Mouse (Mus musculus) spleen, postnatal 36 days (tissue): Measurements from ENCODE around the gene Fbxo21.

ENCODE experiments used
- DNase-seq, 2 experiments: peaks; one replicate each; pipeline ENCODE4 v3.0.0; 2022; ENCODE audit warnings: low spot score in 2 of 2, mixed read lengths in 1 of 2

The Fbxo21 gene

GRCm38 (mm10) chr5:118044907-118045306 is 68.4 kb downstream of the Fbxo21 start:
- DNase-seq: no peak

GRCm38 (mm10) chr5:118045385-118045784 is 68.9 kb downstream of the Fbxo21 start:
- DNase-seq: no peak

GRCm38 (mm10) chr5:118047091-118047757 is 70.7 kb downstream of the Fbxo21 start:
- DNase-seq: no peak

GRCm38 (mm10) chr5:118048412-118048811 is 71.9 kb downstream of the Fbxo21 start:
- DNase-seq: peak in 1 of 2 experiments; percentile 13

GRCm38 (mm10) chr5:118048928-118049327 is 72.4 kb downstream of the Fbxo21 start:
- no peak for DNase-seq

- no peak for DNase-seq
These were observed 74.2 kb downstream of the Fbxo21 start for GRCm38 (mm10) chr5:118050743-118051142.

GRCm38 (mm10) chr5:118051981-118052662 is 75.6 kb downstream of the Fbxo21 start:
- no peak for DNase-seq

GRCm38 (mm10) chr5:118053205-118053604 is 76.7 kb downstream of the Fbxo21 start:
- no peak for DNase-seq

GRCm38 (mm10) chr5:118057508-118058111 is 81.1 kb downstream of the Fbxo21 start:
- no peak for DNase-seq

- DNase-seq: no peak
These were observed 82.3 kb downstream of the Fbxo21 start for GRCm38 (mm10) chr5:118058858-118059257.

- no peak for DNase-seq
These were observed 83.1 kb downstream of the Fbxo21 start for GRCm38 (mm10) chr5:118059646-118060045.
